28 mouse cellular contexts compared by ENCODE assay signal in genomic region chr12:35755159-35755558, GRCm38 (mm10).
A peak's percentile ranks its signal among the peaks of the same experiment; 100 is the strongest.
DNase-seq lines count a peak whose midpoint lies in the region; ATAC-seq and TF ChIP-seq lines count a peak whose summit lies in the region.
"Had no signal": no experiment of that assay in that cellular context is flagged by ENCODE, and none has a peak within 500 bp of the region (broad histone marks: within the 10 kb centered on the region; RNA-seq: fewer than 3 reads in every experiment).

No protein-coding gene starts in this region.

- no peak for TF ChIP-seq CTCF in lung, postnatal 0 days (IDR thresholded peaks at IDR 0.05)

- H3K4me1 ChIP-seq in lung, postnatal 0 days (ENCODE audit: insufficient read depth, low read depth, low read length) = no peaks in the 10 kb centered on the region
- H3K4me1 ChIP-seq: embryonic facial prominence, embryonic 13.5 days; heart, embryonic 15.5 days; hindbrain, embryonic 13.5 days; limb, embryonic 13.5 days; liver, embryonic 12.5 days; midbrain, embryonic 10.5 days; midbrain, embryonic 15.5 days; neural tube, embryonic 12.5 days had no signal

- no peak overlapping the region for H3K4me2 ChIP-seq in lung, postnatal 0 days (replicated peaks; ENCODE audit: low read depth, low read length)
- H3K4me2 ChIP-seq: embryonic facial prominence, embryonic 13.5 days; heart, embryonic 15.5 days; hindbrain, embryonic 13.5 days; limb, embryonic 13.5 days; liver, embryonic 12.5 days; midbrain, embryonic 15.5 days; neural tube, embryonic 12.5 days had no signal

- DNase-seq in lung, postnatal 36 days = peak; percentile 7
- no peak for DNase-seq in lung, postnatal 0 days (ENCODE audit: low spot score)
- peak; percentile 8 for DNase-seq in fat pad, adult 2 months (ENCODE audit: extremely low read depth, low read depth, low spot score)
- DNase-seq in thymus, postnatal 0 days (ENCODE audit: low spot score) = no peak
- no peak for DNase-seq in urinary bladder, postnatal 10 days (ENCODE audit: low spot score)
- no peak for DNase-seq in left cerebral cortex, postnatal 25 days (ENCODE audit: low spot score in 2 of 2)
- DNase-seq: adrenal gland, postnatal 10 days; cerebellum, adult 8-10 months; cerebellum, postnatal 36 days; heart, postnatal 36 days; kidney, adult 18-20 months; layer of hippocampus, adult 9-11 months; liver, postnatal 0 days; right cerebral cortex, adult 18-20 months; thymus, adult 2 months; thymus, postnatal 4 days had no signal

- WGBS in lung, postnatal 0 days = 70% methylated on average over 4 of the region's 4 CpGs

- intact Hi-C loops in left cerebral cortex, postnatal 25 days (cut with DNase I) = no loop called here

- H3K9ac ChIP-seq in lung, postnatal 0 days (replicated peaks; ENCODE audit: low read depth) = no peak overlapping the region
- H3K9ac ChIP-seq: embryonic facial prominence, embryonic 13.5 days; heart, embryonic 15.5 days; hindbrain, embryonic 13.5 days; limb, embryonic 13.5 days; liver, embryonic 12.5 days; liver, postnatal 0 days; midbrain, embryonic 15.5 days; neural tube, embryonic 12.5 days had no signal

- H3K27me3 ChIP-seq in lung, postnatal 0 days (replicated peaks; ENCODE audit: insufficient read depth, low read length) = no peaks in the 10 kb centered on the region
- H3K27me3 ChIP-seq: embryonic facial prominence, embryonic 13.5 days; heart, embryonic 15.5 days; hindbrain, embryonic 13.5 days; limb, embryonic 13.5 days; liver, embryonic 12.5 days; midbrain, embryonic 15.5 days; neural tube, embryonic 12.5 days had no signal

- TF ChIP-seq EP300 in lung, postnatal 0 days (IDR thresholded peaks at IDR 0.05) = no peak

- no peak overlapping the region for H3K4me3 ChIP-seq in lung, postnatal 0 days (ENCODE audit: low read depth, low read length)
- H3K4me3 ChIP-seq: embryonic facial prominence, embryonic 13.5 days; heart, embryonic 15.5 days; hindbrain, embryonic 13.5 days; limb, embryonic 13.5 days; liver, embryonic 12.5 days; midbrain, embryonic 10.5 days; midbrain, embryonic 15.5 days; neural tube, embryonic 12.5 days had no signal

- no peak for ATAC-seq in lung, postnatal 0 days
- peak; percentile 78 for ATAC-seq in megakaryocyte, adult 5-6 weeks (ENCODE audit: poor library complexity, severe bottlenecking)
- ATAC-seq: forebrain, embryonic 16.5 days; liver, embryonic 12.5 days; liver, postnatal 0 days; midbrain, embryonic 15.5 days had no signal

- peaks cover 3% of the 10 kb centered on the region; the same call in 1 of the 2 replicates for H3K9me3 ChIP-seq in lung, postnatal 0 days (ENCODE audit: low read length)
- H3K9me3 ChIP-seq: heart, embryonic 15.5 days; hindbrain, embryonic 13.5 days; liver, embryonic 12.5 days; midbrain, embryonic 15.5 days had no signal

- no peak overlapping the region for H3K27ac ChIP-seq in lung, postnatal 0 days (ENCODE audit: low read length)
- H3K27ac ChIP-seq: embryonic facial prominence, embryonic 13.5 days; heart, embryonic 15.5 days; hindbrain, embryonic 13.5 days; limb, embryonic 13.5 days; liver, embryonic 12.5 days; macrophage; midbrain, embryonic 10.5 days; midbrain, embryonic 15.5 days; neural tube, embryonic 12.5 days had no signal

- no peaks in the 10 kb centered on the region for H3K36me3 ChIP-seq in lung, postnatal 0 days (ENCODE audit: insufficient read depth, low read length)
- H3K36me3 ChIP-seq: embryonic facial prominence, embryonic 13.5 days; G1E; heart, embryonic 15.5 days; hindbrain, embryonic 13.5 days; limb, embryonic 13.5 days; liver, embryonic 12.5 days; midbrain, embryonic 10.5 days; midbrain, embryonic 15.5 days; neural tube, embryonic 12.5 days had no signal

Comparison
In these comparisons a context has a peak if more than half of its experiments do, and no peak if none do; other contexts are left out.
1. DNase-seq: peak in lung, postnatal 36 days (single experiment) and fat pad, adult 2 months (single experiment); none in lung, postnatal 0 days (single experiment), thymus, postnatal 0 days (single experiment), urinary bladder, postnatal 10 days (single experiment) and left cerebral cortex, postnatal 25 days (0 of 2).